Mouse (Mus musculus) brown adipose tissue, adult 24 weeks (tissue): ENCODE data around the gene Sdf2l1. TPM values are rescaled to one million over a fixed set of nuclear protein-coding genes. Genes with fewer than 3 reads are reported as not detected.
"Not testable (repeated sequence)": the region's sequence is repeated elsewhere in the genome, so short reads cannot be mapped to it uniquely, and the experiment has no call there.

Source experiments
- H3K27ac ChIP-seq: fragments of 200-500 bp; replicated peaks from 2 replicates; pipeline ENCODE4 v1.5.1; 2012; ENCODE audit warnings: low read depth, mild to moderate bottlenecking, low read length
- H3K4me1 ChIP-seq: fragments of 200-500 bp; 2 replicates; pipeline ENCODE4 v1.6.1; 2012; ENCODE audit warnings: low read length, mixed read lengths; ENCODE audit not compliant: control insufficient read depth, insufficient read depth, insufficient read length
- H3K4me3 ChIP-seq: fragments of 200-500 bp; 2 replicates; pipeline ENCODE4 v1.5.1; 2012; ENCODE audit warnings: low read depth, mild to moderate bottlenecking, low read length, moderate library complexity; ENCODE audit not compliant: insufficient read depth
- polyA plus RNA-seq: library from polyadenylated mRNA; stranded (reverse); fragments of >200 nt; gene quantifications from 2 replicates; pipeline ENCODE4 v1.2.4, GENCODE M21; 2012; ENCODE audit not compliant: missing spikeins, insufficient read depth, insufficient read length

Sdf2l1 gene
- polyA plus RNA-seq = 4.7 and 4.8 TPM in 2 replicates

DNA sequence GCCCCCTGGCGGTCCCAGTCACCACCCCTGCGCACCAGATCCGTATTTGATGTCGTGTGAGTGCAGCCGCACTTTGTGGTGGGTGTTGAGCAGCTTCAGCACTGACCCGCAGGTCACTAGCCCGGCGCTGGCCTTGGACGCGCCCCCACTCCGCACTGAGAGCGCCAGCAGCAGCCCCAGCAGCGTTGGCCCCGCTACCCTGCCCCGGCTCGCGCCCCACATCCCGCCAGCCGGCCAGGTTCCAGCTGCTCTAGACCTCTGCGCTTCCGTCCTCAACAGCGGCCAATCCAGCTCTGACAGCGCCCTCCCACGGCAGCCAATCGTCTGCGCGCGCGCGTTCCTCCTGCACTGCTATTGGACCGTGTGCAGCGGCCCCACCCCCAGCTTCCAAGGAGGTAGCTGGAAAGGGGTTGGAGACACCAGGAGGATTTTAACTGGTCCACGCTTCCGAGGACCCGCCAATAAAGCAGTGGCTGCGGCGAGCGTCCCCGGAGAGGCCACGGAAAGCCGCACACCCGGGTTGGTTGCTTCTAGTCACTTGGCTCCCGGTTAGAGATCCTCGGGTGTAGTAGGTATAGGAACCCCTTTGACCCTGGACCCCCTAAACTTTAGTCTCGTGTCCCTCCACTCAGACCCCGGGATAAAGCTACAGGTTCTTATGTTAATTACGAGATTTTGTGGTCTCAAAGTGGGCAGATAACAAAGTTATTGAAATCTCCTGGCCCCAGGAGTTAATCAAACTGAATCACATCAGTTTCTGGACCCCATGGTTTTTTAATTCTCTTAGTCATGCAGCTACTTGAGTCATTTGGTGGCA is at the start of gene Sdf2l1:
TSS of gene Sdf2l1 (minus strand) at position 295 of the 817 bp plus-strand sequence.
- Histone ChIP-seq H3K4me1 (no peaks in the 10 kb centered on the region), H3K27ac (no peak within 1 kb of the TSS), H3K4me3 (peak within 1 kb of the TSS; percentile 96)

DNA sequence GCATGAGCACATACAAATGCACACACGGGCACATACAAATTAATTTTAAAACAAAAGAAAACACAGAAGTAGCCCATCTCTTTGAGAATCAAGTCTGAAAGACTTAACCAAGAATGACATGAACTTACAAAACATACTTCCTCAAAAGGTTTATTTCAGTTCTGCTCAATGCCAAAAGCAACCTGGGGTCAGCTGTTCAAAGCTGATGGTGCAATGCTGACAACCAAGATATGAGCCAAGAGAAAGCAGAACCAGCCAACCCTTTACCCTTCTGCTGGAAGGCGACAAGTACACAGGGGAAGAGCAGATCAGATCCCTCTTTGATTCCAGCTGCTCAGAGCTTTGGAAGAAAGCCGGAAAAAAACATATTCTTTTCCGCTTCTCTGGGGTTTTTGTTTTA is 49.2 kb upstream of the Sdf2l1 start:
- Histone ChIP-seq H3K4me1 (peaks cover 5% of the 10 kb centered on the region), H3K27ac (no peak overlapping the region), H3K4me3 (no peak overlapping the region)

GRCm38 (mm10) chr16:17179706-17180105 is 47.5 kb upstream of the Sdf2l1 start:
- H3K4me3 ChIP-seq = no peak overlapping the region
- H3K4me1 ChIP-seq = peaks cover 5% of the 10 kb centered on the region

DNA sequence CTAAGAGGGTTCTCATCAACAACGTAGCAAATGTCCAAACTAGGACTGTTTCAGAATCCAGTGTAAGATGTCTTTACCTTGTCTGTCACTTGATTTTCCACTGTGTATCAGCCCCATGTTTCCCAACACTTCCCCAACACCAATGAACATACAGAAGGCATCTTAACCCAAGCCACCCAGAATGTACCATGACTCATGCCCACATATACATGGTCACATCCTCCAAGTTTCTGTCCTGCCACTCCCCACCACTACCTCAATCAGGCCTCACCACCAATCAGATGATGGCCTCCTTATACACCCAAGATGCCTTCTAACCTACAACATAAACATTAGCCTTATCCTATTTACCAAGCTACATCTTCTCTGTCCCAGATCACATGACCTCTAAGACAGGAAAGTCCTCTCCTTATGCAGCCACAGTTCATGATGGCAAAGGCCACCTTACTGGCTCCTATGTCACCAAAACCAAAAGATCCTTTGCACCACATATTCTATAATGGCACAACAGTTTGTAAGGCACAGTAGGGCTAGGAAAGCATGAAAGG is 45.5 kb upstream of the Sdf2l1 start:
- H3K4me1 ChIP-seq = 0 out of 2 replicates have a peak, but pooled peaks cover 2% of the 10 kb centered on the region
- no peak overlapping the region for H3K4me3 ChIP-seq
- H3K27ac ChIP-seq = no peak overlapping the region

More at GRCm38 (mm10) chr16:17179706-17180105, 47.5 kb upstream of the Sdf2l1 start:
- H3K27ac ChIP-seq = no peak overlapping the region

DNA sequence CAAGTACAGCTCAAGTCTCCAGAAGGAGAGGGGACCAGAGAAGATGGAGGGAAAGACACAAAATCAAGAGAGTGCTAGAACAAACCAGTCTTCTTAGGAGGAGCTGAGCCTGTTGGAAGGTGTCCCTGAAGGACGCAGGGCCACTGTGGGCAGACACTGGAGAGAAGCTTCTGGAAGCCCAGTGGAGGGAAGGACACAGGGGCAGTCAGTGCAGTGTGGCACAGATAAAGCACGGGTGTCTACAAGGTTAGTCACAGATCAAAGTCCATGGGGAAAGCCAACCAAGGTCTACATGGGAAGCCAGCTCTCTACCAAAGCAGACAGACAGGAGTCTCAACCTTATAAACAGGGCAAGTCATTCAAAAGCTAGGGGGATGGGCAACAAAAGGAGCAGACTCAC is 43.6 kb upstream of the Sdf2l1 start:
- Histone ChIP-seq H3K27ac (no peak overlapping the region), H3K4me3 (no peak overlapping the region), H3K4me1 (0 out of 2 replicates have a peak, but pooled peaks cover under 1% of the 10 kb centered on the region)

GRCm38 (mm10) chr16:17168049-17168448 is 35.9 kb upstream of the Sdf2l1 start:
- Histone ChIP-seq H3K27ac (no peak overlapping the region), H3K4me1 (no peaks in the 10 kb centered on the region)

GRCm38 (mm10) chr16:17167179-17167578 is 35.0 kb upstream of the Sdf2l1 start:
- Histone ChIP-seq H3K4me1 (no peaks in the 10 kb centered on the region), H3K4me3 (no peak overlapping the region)

More at GRCm38 (mm10) chr16:17168049-17168448, 35.9 kb upstream of the Sdf2l1 start:
- no peak overlapping the region for H3K4me3 ChIP-seq

GRCm38 (mm10) chr16:17165478-17165877 is 33.3 kb upstream of the Sdf2l1 start:
- not testable (repeated sequence) for H3K4me3 ChIP-seq, H3K4me1 ChIP-seq, H3K27ac ChIP-seq

More at GRCm38 (mm10) chr16:17167179-17167578, 35.0 kb upstream of the Sdf2l1 start:
- no peak overlapping the region for H3K27ac ChIP-seq

DNA sequence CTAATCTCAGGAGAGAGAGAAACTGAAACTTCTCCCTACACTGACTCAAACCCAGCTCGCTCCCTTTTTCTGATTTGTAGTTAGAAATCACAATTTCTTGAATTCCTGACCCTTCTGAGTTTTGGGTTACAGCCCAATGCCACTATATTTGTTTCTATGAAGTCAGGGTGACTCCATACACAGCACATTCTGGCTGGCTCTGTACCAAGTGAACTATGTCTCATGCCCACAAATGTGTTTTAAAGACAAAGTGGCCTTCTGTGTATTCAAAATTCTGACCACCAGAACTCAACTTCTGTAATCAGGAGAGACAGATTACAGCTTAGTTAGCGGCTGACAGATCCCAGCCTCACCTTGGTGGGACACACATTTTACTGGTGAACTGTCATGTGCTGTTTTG is 22.2 kb upstream of the Sdf2l1 start:
- Histone ChIP-seq H3K27ac (no peak overlapping the region), H3K4me1 (no peaks in the 10 kb centered on the region), H3K4me3 (no peak overlapping the region)

DNA sequence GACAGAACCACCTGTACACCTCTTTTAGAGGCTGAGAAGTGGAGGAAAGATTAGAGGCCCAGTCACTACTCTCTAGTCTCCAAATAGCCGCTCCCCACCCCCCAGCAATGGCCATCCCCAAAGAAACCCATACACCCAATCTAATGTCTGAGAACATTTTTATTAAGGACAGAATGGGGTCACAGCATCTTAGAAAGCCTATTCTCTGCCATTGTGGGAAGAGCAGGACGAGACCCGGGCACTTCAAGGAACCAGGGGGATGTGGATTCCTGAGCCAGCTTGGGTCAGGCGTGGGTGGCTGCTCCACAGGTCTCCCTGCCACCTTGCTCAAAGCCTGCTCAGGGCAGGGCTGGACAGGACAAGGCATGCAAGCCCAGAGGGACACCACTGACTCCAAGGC is 19.7 kb upstream of the Sdf2l1 start:
- peaks cover 3% of the 10 kb centered on the region; the same call in 1 of the 2 replicates for H3K4me1 ChIP-seq
- H3K27ac ChIP-seq = no peak overlapping the region
- no peak overlapping the region for H3K4me3 ChIP-seq

- Histone ChIP-seq H3K4me1 (peaks cover 3% of the 10 kb centered on the region; the same call in 1 of the 2 replicates), H3K4me3 (no peak overlapping the region)
Measured at GRCm38 (mm10) chr16:17150520-17151258, 18.5 kb upstream of the Sdf2l1 start.

GRCm38 (mm10) chr16:17148084-17148483 is 15.9 kb upstream of the Sdf2l1 start:
- Histone ChIP-seq H3K4me3 (no peak overlapping the region), H3K27ac (no peak overlapping the region)

More at GRCm38 (mm10) chr16:17150520-17151258, 18.5 kb upstream of the Sdf2l1 start:
- H3K27ac ChIP-seq = no peak overlapping the region

GRCm38 (mm10) chr16:17147391-17147929 is 15.3 kb upstream of the Sdf2l1 start:
- no peak overlapping the region for H3K27ac ChIP-seq
- peak overlapping the region; percentile 59 for H3K4me3 ChIP-seq
- peaks cover 3% of the 10 kb centered on the region; the same call in 1 of the 2 replicates for H3K4me1 ChIP-seq

More at GRCm38 (mm10) chr16:17148084-17148483, 15.9 kb upstream of the Sdf2l1 start:
- H3K4me1 ChIP-seq = peaks cover 3% of the 10 kb centered on the region; the same call in 1 of the 2 replicates

DNA sequence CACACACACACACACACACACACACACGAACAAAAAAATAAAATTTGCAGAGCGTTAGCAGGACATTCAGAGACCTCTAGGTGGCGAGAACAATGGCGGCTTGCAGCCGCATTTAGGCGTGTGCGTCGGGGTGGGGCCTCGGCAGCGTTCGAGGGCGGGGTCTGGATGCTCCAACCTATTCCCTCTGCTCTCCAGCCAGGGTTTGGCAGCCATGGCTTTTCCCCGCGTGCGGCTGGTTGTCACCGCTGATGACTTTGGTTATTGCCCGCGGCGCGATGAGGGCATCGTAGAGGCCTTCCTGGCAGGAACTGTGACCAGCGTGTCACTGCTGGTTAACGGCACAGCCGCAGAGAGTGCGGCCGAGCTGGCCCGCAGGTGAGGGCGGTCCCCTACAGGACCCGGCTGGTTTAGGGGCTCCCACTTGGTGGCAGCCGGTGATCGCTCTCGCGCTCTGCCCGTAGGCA is 14.6 kb upstream of the Sdf2l1 start, which contains the start of gene Ccdc116:
TSS of gene Ccdc116 (minus strand) at position 458 of the 464 bp plus-strand sequence.
- Histone ChIP-seq H3K27ac (no peak within 1 kb of the TSS), H3K4me3 (peak within 1 kb of the TSS; percentile 59), H3K4me1 (peaks cover 3% of the 10 kb centered on the region; the same call in 1 of the 2 replicates)
